Mouse (Mus musculus) retina, adult 2 months (tissue): Measurements from ENCODE around the gene Inpp5f.

Source experiments
- DNase-seq: peaks from one replicate; pipeline ENCODE4 v3.0.0-alpha.2; 2012; ENCODE audit warnings: low read depth, low spot score

Gene Inpp5f

DNA sequence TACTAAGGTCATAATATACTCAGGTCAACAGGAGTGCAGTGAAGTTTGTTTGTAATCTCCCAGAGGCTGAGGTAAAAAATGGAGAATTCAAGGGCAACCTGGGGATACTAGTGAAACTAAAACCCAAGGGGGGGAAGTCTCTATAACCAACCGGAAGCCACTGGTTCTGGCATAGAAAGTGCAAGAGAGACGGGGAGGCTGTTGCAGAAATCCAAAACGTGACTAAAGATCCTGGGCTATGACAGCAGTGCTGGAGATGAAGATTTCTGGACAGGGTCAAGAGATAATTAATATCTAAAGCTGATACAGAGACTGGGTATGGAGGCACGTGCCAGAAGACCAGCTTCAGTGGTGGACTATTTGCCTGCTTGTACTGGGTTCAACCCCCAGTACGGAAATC lies 126.9 kb downstream of the Inpp5f start:
- no peak for DNase-seq

DNA sequence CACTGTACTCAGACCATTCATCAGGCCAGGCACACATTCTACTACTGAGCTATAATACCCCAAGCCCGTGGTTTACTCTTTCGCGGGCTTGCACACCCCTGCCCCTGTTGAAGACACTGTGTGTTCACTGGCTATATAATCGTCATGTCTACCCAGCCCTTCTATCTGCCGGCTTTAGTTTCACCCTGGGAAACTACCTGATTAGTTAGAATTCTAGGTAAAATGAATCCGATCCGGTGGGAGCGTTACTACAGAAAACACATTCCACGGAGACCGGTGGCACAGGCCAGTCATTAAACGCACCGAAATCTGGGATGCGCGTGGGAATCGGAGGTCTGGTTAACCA lies 128.0 kb downstream of the Inpp5f start:
- DNase-seq, result no peak

DNA sequence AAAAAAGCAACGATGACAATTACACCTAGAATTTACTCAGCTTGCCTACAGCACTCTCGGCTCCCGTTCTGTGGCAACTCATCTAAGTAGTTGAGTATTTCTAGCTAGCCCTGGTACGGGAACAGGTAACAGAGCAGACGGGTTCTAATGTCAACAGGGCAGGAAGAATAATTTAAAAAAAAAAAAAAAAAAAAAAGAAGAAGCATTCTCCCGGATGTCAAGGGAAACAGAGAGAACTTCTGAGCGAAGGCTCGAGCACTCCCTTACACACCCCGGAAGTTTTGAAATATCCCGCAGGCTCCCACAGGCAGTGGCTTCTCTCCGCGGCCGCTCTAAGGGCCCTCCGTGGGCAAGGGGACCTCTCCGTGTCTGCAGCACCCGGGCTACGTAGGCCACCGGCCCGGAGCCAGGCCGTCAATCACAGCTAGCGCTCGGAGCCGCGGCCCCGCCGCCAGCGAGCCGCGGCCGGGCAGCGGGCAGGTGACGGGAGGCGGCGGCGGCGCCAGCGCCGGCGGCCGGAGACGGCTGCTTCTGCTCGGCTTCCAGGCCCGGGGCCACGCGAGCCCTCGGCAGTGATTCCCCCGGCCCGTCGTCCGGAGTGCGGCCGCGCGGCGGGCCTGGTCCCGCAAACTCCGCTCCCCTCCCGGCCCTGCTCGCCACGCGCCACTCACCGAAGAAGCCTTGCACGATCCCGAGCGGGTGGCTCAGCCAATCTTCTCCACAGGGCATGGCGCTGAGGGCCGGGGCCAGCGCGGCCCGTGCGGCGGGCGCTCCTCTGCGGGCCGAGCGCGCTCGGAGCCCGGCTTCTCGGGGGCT lies 128.5 kb downstream of the Inpp5f start:
- DNase-seq, result no peak

DNA sequence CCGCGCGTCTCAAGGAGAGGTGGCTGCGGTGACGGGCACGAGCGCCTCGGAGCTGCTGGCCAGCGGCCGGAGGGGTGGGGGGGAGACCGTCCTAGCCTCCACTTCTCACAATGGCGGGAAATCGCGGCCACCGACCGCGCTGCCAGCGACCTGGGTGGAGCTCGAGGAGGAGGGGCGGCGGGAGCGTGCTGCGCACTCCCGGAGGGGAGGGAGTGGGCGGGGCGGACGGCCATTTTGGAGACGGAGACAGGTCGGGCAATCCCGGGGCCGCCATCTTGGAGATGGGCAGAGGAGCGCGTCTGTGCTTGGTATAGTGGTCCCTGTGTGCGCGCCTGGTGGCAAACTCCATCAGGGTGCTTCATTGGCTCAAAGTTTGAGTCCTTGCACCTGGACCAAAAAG lies 129.2 kb downstream of the Inpp5f start, which contains the start of gene Mcmbp:
TSS of gene Mcmbp (minus strand) at position 162 of the 400 bp plus-strand sequence.
- DNase-seq, result peak; percentile 84

DNA sequence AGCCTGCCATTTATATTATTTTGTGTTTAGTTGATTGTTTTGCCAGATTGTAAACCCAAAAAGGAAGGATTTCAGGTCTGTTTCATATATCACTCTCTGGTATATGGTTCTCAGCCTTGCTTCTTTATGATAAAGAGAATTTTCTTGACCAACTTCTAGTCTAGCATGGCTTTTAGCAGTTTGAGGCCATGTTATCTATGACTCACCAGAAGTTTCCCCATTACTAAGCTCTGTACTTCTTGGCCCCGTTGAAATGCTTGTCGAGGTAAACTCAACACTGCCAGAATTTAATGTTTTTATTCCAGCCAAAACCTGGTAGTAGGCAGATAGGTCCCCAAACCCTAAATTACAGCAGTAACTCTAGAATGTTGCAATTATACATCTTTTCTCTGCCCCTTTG lies 132.8 kb downstream of the Inpp5f start:
- DNase-seq, result no peak

DNA sequence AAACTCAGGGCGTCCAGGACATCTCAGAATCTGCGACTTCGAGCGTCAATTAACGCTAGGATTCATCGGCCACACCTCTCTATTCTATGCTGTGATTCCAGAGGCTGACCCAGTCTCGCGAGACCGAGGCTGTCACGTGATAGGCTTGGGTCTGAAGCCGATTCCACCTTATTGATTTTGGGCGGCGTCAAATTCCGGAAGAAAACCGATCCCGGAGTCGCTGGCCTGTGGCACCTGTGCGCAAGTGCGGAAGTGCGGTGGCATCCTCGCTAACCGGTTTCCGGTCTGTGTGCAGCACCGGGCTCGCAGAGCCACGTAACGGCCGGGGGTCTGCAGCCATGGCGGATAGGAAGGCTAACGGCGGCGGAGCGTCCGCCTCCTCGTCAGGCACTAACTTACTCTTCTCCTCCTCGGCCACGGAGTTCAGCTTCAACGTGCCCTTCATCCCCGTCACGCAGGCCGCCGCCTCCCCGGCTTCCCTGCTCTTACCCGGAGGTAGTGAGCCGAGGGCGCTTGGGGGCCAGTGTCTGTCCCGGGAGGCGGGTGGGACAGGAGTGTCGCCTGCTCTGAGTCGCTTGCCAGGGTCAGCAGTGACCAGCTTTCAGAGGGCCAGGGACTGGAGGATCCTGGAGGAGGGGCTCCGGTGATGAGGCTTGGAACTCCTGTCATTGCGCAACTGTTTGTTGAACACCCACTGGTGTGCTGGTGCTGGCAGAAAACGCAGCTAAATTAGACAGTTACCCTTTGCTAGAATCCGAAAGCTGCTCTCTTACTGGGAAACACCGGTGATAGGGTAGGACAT lies 133.8 kb downstream of the Inpp5f start, which contains the start of gene Sec23ip:
TSS of gene Sec23ip (plus strand) at position 260 of the 802 bp plus-strand sequence.
- peak; percentile 98 for DNase-seq
